Mouse (Mus musculus): ENCODE measurements around the gene Cdca7.

DNA sequence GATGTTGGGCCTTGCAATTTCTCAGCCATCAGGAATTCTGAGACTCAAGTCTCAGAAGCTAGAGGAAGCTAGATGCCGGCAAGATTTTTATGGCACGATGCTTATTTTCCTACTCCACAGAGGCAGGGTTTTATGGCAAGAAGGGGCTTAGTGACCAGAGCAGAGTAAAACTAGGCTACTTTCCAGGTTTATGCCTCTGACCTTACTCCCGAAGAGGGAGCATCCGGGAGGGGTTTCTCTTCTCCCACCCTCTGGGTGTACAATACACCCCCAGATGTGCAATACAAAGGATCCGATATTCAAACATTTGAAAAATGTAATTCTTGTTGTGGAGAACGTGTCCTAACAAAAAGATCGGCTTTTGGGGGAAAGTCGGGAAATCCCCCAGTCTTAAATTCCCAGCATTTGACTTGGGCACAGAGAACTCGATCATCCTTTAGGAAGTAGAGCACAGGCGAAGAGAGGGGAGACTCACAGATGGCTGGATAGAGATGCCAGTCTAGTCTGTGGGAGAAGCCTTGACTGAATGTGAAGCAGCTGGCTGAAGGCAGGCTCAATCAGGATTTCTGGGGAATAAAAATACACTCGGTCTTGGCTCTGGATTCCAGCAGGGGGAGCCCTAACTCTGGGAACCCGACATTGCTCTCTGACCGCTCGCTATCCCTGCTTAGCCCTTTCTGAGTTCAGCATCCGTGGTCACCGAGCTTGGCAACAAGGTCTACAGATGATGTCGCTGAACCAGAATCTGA is 40.2 kb downstream of the Cdca7 start:
- TF ChIP-seq HCFC1 (IDR thresholded peaks at IDR 0.05; ENCODE audit: borderline replicate concordance, insufficient read depth, low read length): no peak
- TF ChIP-seq MAFK (IDR thresholded peaks at IDR 0.05; ENCODE audit: insufficient read depth, low read depth, low read length): no peak
- TF ChIP-seq CHD2 (IDR thresholded peaks at IDR 0.05; ENCODE audit: low read depth, low read length): no peak
